Mouse (Mus musculus) lung, postnatal 0 days (tissue): ENCODE data around the gene Rps26. TPM values are rescaled to one million over a fixed set of nuclear protein-coding genes. Genes with fewer than 3 reads are reported as not detected.

ENCODE experiments used
- ATAC-seq: fragments of 200-750 bp; cut with Nextera tagmentation; 2 replicates; pipeline ENCODE4 v1.8.0; 2017; ENCODE audit warnings: moderate library complexity
- DNase-seq: peaks from one replicate; pipeline ENCODE4 v3.0.0-alpha.2; 2016; ENCODE audit warnings: low spot score
- H3K27ac ChIP-seq: fragments of 300-500 bp; sonication (generic); 2 replicates; pipeline ENCODE4 v1.5.1; 2014; ENCODE audit warnings: antibody characterized with exemption, mild to moderate bottlenecking, low read length, mixed read lengths
- H3K27me3 ChIP-seq: fragments of 300-500 bp; sonication (generic); replicated peaks from 2 replicates; pipeline ENCODE4 v1.6.1; 2014; ENCODE audit warnings: low read length, mixed read lengths; ENCODE audit not compliant: insufficient read depth
- H3K36me3 ChIP-seq: fragments of 300-500 bp; sonication (generic); 2 replicates; pipeline ENCODE4 v1.6.1; 2014; ENCODE audit warnings: low read length, mixed read lengths; ENCODE audit not compliant: insufficient read depth
- H3K4me1 ChIP-seq: fragments of 300-500 bp; sonication (generic); 2 replicates; pipeline ENCODE4 v1.6.1; 2014; ENCODE audit warnings: antibody characterized with exemption, low read depth, low read length, mixed read lengths; ENCODE audit not compliant: insufficient read depth
- H3K4me2 ChIP-seq: fragments of 300-500 bp; sonication (generic); replicated peaks from 2 replicates; pipeline ENCODE4 v1.6.1; 2014; ENCODE audit warnings: low read depth, mild to moderate bottlenecking, low read length, moderate library complexity, mixed read lengths
- H3K4me3 ChIP-seq: fragments of 300-500 bp; sonication (generic); 2 replicates; pipeline ENCODE4 v1.5.1; 2014; ENCODE audit warnings: low read depth, low read length
- H3K9ac ChIP-seq: fragments of 300-500 bp; sonication (generic); replicated peaks from 2 replicates; pipeline ENCODE4 v1.6.1; 2014; ENCODE audit warnings: low read depth, mild to moderate bottlenecking
- H3K9me3 ChIP-seq: fragments of 300-500 bp; sonication (generic); 2 replicates; pipeline ENCODE4 v1.6.1; 2016; ENCODE audit warnings: low read length, mixed read lengths
- CTCF ChIP-seq: IDR thresholded peaks from 2 replicates; pipeline ENCODE4 v1.5.1; 2016; ENCODE audit warnings: antibody characterized with exemption, mild to moderate bottlenecking
- EP300 ChIP-seq: IDR thresholded peaks from 2 replicates; pipeline ENCODE4 v1.6.1; 2016; ENCODE audit warnings: antibody characterized with exemption, mild to moderate bottlenecking, control low read depth
- WGBS: fragments of 180-500 bp; shearing (Covaris S2); extraction: QIAGEN DNeasy Blood & Tissue Kit; methylation state at CpG from one replicate; pipeline ENCODE4 v1.1.7; 2014; 5-methylcytosine and 5-hydroxymethylcytosine counted together
- polyA plus RNA-seq: library from polyadenylated mRNA; unstranded; fragments of >200 nt; fragmentation: Nextera tagmentation; extraction: Ambion mirVana; gene quantifications from 2 replicates; pipeline ENCODE4 v1.2.1, GENCODE M21; 2015

Gene Rps26
- polyA plus RNA-seq, 1 experiment from 2014 or later, result 465 TPM

GRCm38 (mm10) chr10:128665806-128666205, 39.3 kb upstream of the Rps26 start:
- Histone ChIP-seq H3K4me2 (no peak overlapping the region), H3K4me1 (no peaks in the 10 kb centered on the region), H3K36me3 (no peaks in the 10 kb centered on the region), H3K27ac (no peak overlapping the region), H3K27me3 (no peaks in the 10 kb centered on the region), H3K9ac (no peak overlapping the region), H3K9me3 (no peaks in the 10 kb centered on the region), H3K4me3 (no peak overlapping the region)
- DNase-seq (no peak), ATAC-seq (no peak)
- WGBS, result 92% methylated on average over 2 of the region's 2 CpGs
- TF ChIP-seq EP300, result no peak
- TF ChIP-seq CTCF, result no peak

GRCm38 (mm10) chr10:128665307-128665706, 38.8 kb upstream of the Rps26 start:
- Histone ChIP-seq H3K27ac (no peak overlapping the region), H3K27me3 (no peaks in the 10 kb centered on the region), H3K4me3 (no peak overlapping the region), H3K9ac (no peak overlapping the region), H3K9me3 (no peaks in the 10 kb centered on the region), H3K4me2 (no peak overlapping the region), H3K4me1 (no peaks in the 10 kb centered on the region), H3K36me3 (no peaks in the 10 kb centered on the region)
- 64% methylated on average over 3 of the region's 3 CpGs for WGBS
- no peak for DNase-seq
- no peak for ATAC-seq
- no peak for TF ChIP-seq EP300
- TF ChIP-seq CTCF, result no peak

GRCm38 (mm10) chr10:128664808-128665207, 38.3 kb upstream of the Rps26 start:
- H3K9ac ChIP-seq, result no peak overlapping the region
- TF ChIP-seq EP300, result no peak
- TF ChIP-seq CTCF, result no peak
- no peaks in the 10 kb centered on the region for H3K36me3 ChIP-seq
- H3K4me3 ChIP-seq, result no peak overlapping the region
- H3K9me3 ChIP-seq, result no peaks in the 10 kb centered on the region
- DNase-seq (no peak), ATAC-seq (no peak)
- no peaks in the 10 kb centered on the region for H3K4me1 ChIP-seq
- 61% methylated on average over 3 of the region's 3 CpGs for WGBS
- no peaks in the 10 kb centered on the region for H3K27me3 ChIP-seq
- H3K27ac ChIP-seq, result no peak overlapping the region
- H3K4me2 ChIP-seq, result no peak overlapping the region

- H3K4me2 ChIP-seq, result no peak overlapping the region
- ATAC-seq, result no peak
- H3K27me3 ChIP-seq, result no peaks in the 10 kb centered on the region
- H3K36me3 ChIP-seq, result no peaks in the 10 kb centered on the region
- 46% methylated on average over 5 of the region's 5 CpGs for WGBS
- TF ChIP-seq CTCF (no peak), EP300 (no peak)
- no peak overlapping the region for H3K9ac ChIP-seq
- H3K9me3 ChIP-seq, result no peaks in the 10 kb centered on the region
- no peak overlapping the region for H3K27ac ChIP-seq
- DNase-seq, result no peak
- H3K4me1 ChIP-seq, result no peaks in the 10 kb centered on the region
- H3K4me3 ChIP-seq, result no peak overlapping the region
Measured at GRCm38 (mm10) chr10:128663441-128664220, 37.1 kb upstream of the Rps26 start.

GRCm38 (mm10) chr10:128662465-128662864, 35.9 kb upstream of the Rps26 start:
- no peaks in the 10 kb centered on the region for H3K36me3 ChIP-seq
- H3K27ac ChIP-seq, result no peak overlapping the region
- no peaks in the 10 kb centered on the region for H3K27me3 ChIP-seq
- H3K4me1 ChIP-seq, result no peaks in the 10 kb centered on the region
- no peaks in the 10 kb centered on the region for H3K9me3 ChIP-seq
- no peak overlapping the region for H3K4me3 ChIP-seq
- no peak overlapping the region for H3K4me2 ChIP-seq
- ATAC-seq (no peak), DNase-seq (no peak)
- no peak overlapping the region for H3K9ac ChIP-seq
- TF ChIP-seq EP300, result no peak
- no peak for TF ChIP-seq CTCF

- no peak for TF ChIP-seq CTCF
- TF ChIP-seq EP300, result no peak
- 39% methylated on average over 9 of the region's 9 CpGs for WGBS
- no peak for ATAC-seq
Measured at GRCm38 (mm10) chr10:128659490-128659889, 32.9 kb upstream of the Rps26 start.

More at GRCm38 (mm10) chr10:128659490-128659889, 32.9 kb upstream of the Rps26 start:
- no peaks in the 10 kb centered on the region for H3K4me1 ChIP-seq
- DNase-seq, result no peak
- H3K9me3 ChIP-seq, result no peaks in the 10 kb centered on the region
- H3K27ac ChIP-seq, result no peak overlapping the region
- H3K27me3 ChIP-seq, result no peaks in the 10 kb centered on the region
- H3K36me3 ChIP-seq, result no peaks in the 10 kb centered on the region
- H3K9ac ChIP-seq, result 0 out of 2 replicates have a peak overlapping the region, but pooled peaks have one; percentile 9
- H3K4me3 ChIP-seq, result no peak overlapping the region
- no peak overlapping the region for H3K4me2 ChIP-seq
